Mouse (Mus musculus): ENCODE data around the gene Casp7. TPM values are rescaled to one million over a fixed set of nuclear protein-coding genes. Genes with fewer than 3 reads are reported as not detected.

Casp7 gene
- polyA plus RNA-seq, 1 experiment from 2014 or later: 23.5 TPM

- H3K4me1 ChIP-seq: no peaks in the 10 kb centered on the region
- no peaks in the 10 kb centered on the region for H3K36me3 ChIP-seq (replicated peaks)
- ATAC-seq (replicated peaks): no peak
- H3K4me2 ChIP-seq: no peak overlapping the region
- no peaks in the 10 kb centered on the region for H3K27me3 ChIP-seq (replicated peaks)
- no peak overlapping the region for H3K27ac ChIP-seq
- 92% methylated on average over 11 of the region's 11 CpGs for WGBS
- no peak overlapping the region for H3K9ac ChIP-seq
- H3K4me3 ChIP-seq: no peak overlapping the region
- no peaks in the 10 kb centered on the region for H3K9me3 ChIP-seq
These were observed 7.8 kb upstream of the Casp7 start for GRCm38 (mm10) chr19:56389176-56389575.

DNA sequence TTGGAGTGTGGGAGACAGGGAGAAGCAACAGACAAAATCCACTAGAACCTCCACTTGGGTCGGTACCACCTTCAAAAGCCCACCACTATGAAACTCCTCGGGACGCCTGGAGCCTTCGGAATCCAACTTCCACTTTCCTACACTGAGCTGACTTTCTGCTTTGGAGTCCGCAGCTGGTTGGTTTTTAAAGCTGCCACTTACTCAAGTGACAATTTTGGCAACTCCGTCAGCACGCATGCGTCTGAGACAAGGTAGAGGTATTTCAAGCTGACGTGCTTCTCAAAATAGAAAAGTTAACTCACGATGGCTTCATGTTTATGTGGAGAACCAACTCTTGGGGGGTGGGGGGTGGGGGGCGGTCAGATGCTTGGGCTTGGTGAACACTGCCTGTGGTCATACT lies 7.0 kb upstream of the Casp7 start, which contains the start of gene Nrap:
Gene Nrap, minus strand, starts transcription at position 159 of the 400 bp plus-strand sequence.
- WGBS: 90% methylated on average over 11 of the region's 11 CpGs
- ATAC-seq (replicated peaks): no peak
- H3K36me3 ChIP-seq (replicated peaks): no peaks in the 10 kb centered on the region
- no peaks in the 10 kb centered on the region for H3K9me3 ChIP-seq
- no peak within 1 kb of the TSS for H3K4me3 ChIP-seq
- no peak within 1 kb of the TSS for H3K4me2 ChIP-seq
- no peaks in the 10 kb centered on the region for H3K4me1 ChIP-seq
- 0 out of 2 replicates have a peak, but pooled peaks cover 4% of the 10 kb centered on the region for H3K27me3 ChIP-seq (replicated peaks)
- no peak within 1 kb of the TSS for H3K9ac ChIP-seq
- H3K27ac ChIP-seq: no peak within 1 kb of the TSS

GRCm38 (mm10) chr19:56391307-56392046 lies 5.5 kb upstream of the Casp7 start:
- Histone ChIP-seq H3K4me1 (peaks cover 5% of the 10 kb centered on the region), H3K36me3 (replicated peaks) (no peaks in the 10 kb centered on the region), H3K27ac (no peak overlapping the region), H3K27me3 (replicated peaks) (peaks cover 18% of the 10 kb centered on the region), H3K4me3 (no peak overlapping the region), H3K9ac (no peak overlapping the region), H3K9me3 (no peaks in the 10 kb centered on the region), H3K4me2 (no peak overlapping the region)
- no peak for ATAC-seq (replicated peaks)
- WGBS: 84% methylated on average over 6 of the region's 6 CpGs

DNA sequence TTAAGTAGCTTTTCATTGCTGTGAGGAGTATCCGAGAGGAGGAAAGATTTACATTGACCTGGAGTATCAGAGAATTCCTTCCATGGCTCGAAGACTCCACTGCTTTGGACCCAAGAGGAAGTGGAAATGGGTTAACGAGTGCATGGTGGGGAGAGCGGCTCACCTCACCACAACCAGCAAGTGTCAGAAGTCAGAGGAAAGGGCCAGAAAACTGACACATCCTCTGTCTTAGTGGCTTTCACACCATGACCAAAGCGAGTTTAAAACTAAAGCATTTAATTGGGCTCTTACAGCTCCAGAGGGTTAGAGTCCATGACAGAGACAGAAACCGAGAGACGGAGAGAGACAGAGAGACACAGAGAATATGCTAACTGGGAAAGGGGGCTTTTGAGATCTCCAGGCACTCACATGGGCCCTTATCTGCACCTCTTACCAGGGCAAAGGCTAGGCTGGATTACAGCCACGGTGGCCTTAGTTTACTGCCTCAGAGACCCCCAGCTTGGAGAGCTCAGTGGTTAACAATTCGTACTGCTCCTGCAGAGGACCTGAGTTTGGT lies 3.5 kb upstream of the Casp7 start:
- no peak overlapping the region for H3K4me3 ChIP-seq
- ATAC-seq (replicated peaks): no peak
- H3K4me1 ChIP-seq: peaks cover 17% of the 10 kb centered on the region
- no peak overlapping the region for H3K4me2 ChIP-seq
- no peaks in the 10 kb centered on the region for H3K9me3 ChIP-seq
- H3K36me3 ChIP-seq (replicated peaks): no peaks in the 10 kb centered on the region
- no peak overlapping the region for H3K27ac ChIP-seq
- H3K9ac ChIP-seq: no peak overlapping the region
- H3K27me3 ChIP-seq (replicated peaks): peaks cover 19% of the 10 kb centered on the region
- WGBS: 86% methylated on average over 9 of the region's 9 CpGs

GRCm38 (mm10) chr19:56395183-56395935 lies 1.6 kb upstream of the Casp7 start:
- no peak for ATAC-seq (replicated peaks)
- 89% methylated on average over 16 of the region's 16 CpGs for WGBS
- peaks cover 19% of the 10 kb centered on the region for H3K27me3 ChIP-seq (replicated peaks)

DNA sequence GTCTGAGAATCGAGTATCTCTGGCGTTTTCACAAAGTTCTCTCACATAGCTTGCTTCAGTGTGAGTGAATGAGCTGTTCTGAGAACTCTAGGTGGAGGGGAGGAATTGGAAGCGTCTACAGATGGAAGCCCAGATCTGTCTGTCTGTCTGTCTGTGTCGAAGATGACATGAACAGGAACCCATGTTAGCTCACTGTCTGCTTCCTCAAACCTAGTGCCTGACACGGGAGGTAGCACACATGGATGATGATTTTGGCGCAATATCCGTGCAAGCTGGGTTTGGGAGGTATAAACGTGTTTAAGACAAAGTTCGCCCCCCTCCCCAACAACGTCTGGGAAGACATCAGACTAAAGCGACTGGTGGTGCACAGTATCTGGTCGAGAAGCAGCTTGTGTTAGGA lies 702 bp upstream of the Casp7 start:
- Histone ChIP-seq H3K9me3 (no peaks in the 10 kb centered on the region), H3K4me3 (peak overlapping the region; percentile 81), H3K4me1 (peaks cover 17% of the 10 kb centered on the region), H3K27me3 (replicated peaks) (peaks cover 19% of the 10 kb centered on the region), H3K27ac (no peak overlapping the region), H3K4me2 (peak overlapping the region; percentile 99), H3K9ac (no peak overlapping the region; the same call in 1 of the 2 replicates), H3K36me3 (replicated peaks) (no peaks in the 10 kb centered on the region)
- 42% methylated on average over 12 of the region's 12 CpGs for WGBS
- no peak for ATAC-seq (replicated peaks)

More at GRCm38 (mm10) chr19:56395183-56395935, 1.6 kb upstream of the Casp7 start:
- Histone ChIP-seq H3K9me3 (no peaks in the 10 kb centered on the region), H3K4me2 (no peak overlapping the region), H3K4me3 (no peak overlapping the region), H3K36me3 (replicated peaks) (no peaks in the 10 kb centered on the region), H3K27ac (no peak overlapping the region), H3K9ac (no peak overlapping the region), H3K4me1 (peaks cover 17% of the 10 kb centered on the region)

DNA sequence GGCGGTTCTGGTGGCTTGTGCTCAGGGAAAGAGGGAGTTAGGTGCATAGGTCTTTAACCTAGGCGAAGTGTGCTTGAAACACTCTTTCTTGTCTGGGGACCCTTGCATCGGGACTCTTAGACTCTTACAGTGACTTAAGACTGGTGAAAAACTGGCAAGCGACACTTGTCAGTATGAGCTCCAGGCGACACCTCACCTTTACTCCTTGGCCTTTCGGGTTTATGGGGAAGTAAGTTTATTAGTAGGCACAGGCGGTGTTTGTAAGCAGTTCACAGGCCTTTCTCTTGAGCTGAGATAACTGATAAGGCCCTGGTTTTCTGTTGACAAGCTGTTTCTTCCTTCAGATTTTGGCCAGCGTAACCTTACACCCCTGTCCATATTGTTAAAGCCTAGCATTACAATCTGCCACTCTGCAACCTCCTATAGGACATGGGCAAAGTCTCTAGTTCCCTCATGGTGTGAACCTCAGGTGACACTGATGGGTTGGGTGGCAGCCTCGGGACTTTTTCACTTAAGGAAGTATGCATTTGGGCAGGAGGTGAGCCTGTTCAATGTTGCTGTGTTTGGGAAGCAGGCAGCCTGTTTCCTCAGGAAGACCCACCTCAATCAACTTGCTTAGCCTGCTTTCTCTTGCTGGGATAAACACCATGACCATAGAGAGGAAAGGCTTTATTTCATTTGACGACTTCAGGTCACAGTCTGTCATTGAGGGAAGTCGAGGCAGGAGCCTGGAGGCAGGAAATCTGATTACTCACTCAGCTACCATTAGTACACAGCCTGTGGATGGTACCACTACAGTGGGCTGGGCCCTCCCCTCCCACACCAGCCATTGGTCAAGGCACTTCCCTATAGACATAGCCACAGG lies 966 bp downstream of the Casp7 start:
- H3K9me3 ChIP-seq: no peaks in the 10 kb centered on the region
- H3K4me1 ChIP-seq: peaks cover 17% of the 10 kb centered on the region
- peak overlapping the region; percentile 81 for H3K4me3 ChIP-seq
- H3K27ac ChIP-seq: peak overlapping the region; percentile 68
- H3K9ac ChIP-seq: peak overlapping the region; percentile 64
- no peak for ATAC-seq (replicated peaks)
- H3K27me3 ChIP-seq (replicated peaks): peaks cover 19% of the 10 kb centered on the region
- H3K36me3 ChIP-seq (replicated peaks): no peaks in the 10 kb centered on the region
- H3K4me2 ChIP-seq: peak overlapping the region; percentile 99
- 71% methylated on average over 11 of the region's 11 CpGs for WGBS

DNA sequence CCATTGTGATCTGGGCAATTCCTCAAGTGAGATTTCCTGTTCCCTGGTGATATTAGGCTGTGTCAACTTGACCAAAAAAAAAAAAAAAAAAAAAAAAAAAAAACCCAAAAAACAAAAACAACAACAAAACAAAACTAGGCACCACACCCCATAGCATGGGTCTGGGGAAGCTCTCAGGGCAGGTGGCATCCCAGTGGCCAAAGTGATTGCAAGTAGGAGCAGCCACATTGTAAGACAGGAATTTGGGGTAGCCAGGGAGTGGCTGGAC lies 1.5 kb downstream of the Casp7 start:
- Histone ChIP-seq H3K4me3 (no peak overlapping the region), H3K4me2 (no peak overlapping the region), H3K4me1 (peaks cover 17% of the 10 kb centered on the region), H3K9ac (no peak overlapping the region), H3K36me3 (replicated peaks) (no peaks in the 10 kb centered on the region), H3K27me3 (replicated peaks) (peaks cover 19% of the 10 kb centered on the region), H3K9me3 (no peaks in the 10 kb centered on the region), H3K27ac (no peak overlapping the region)
- ATAC-seq (replicated peaks): no peak

DNA sequence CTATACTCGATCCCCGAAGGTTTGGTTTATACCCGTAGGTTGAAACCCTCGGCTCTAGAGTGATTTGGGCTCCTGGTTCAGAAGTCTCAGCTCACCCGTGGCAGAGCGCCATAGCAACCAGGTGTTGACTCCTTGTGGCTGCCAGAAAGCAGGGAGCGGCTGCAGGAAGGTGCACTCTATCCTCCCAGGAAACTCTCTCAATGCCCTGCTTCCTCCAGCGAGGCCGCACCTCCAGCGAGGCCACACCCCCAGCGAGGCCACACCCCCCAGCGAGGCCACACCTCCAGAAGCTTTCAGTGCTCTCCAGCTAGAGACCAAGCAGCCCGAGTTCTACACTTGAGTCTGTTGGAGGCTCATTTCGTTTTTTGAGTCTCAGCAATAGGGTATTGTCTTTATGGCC lies 3.3 kb downstream of the Casp7 start:
- no peak for ATAC-seq (replicated peaks)
- H3K9ac ChIP-seq: no peak overlapping the region
- WGBS: 56% methylated on average over 14 of the region's 14 CpGs
- H3K4me3 ChIP-seq: no peak overlapping the region
- no peaks in the 10 kb centered on the region for H3K9me3 ChIP-seq
- H3K27me3 ChIP-seq (replicated peaks): peaks cover 12% of the 10 kb centered on the region
- H3K4me2 ChIP-seq: no peak overlapping the region
- H3K4me1 ChIP-seq: peaks cover 17% of the 10 kb centered on the region
- no peaks in the 10 kb centered on the region for H3K36me3 ChIP-seq (replicated peaks)
- no peak overlapping the region for H3K27ac ChIP-seq

DNA sequence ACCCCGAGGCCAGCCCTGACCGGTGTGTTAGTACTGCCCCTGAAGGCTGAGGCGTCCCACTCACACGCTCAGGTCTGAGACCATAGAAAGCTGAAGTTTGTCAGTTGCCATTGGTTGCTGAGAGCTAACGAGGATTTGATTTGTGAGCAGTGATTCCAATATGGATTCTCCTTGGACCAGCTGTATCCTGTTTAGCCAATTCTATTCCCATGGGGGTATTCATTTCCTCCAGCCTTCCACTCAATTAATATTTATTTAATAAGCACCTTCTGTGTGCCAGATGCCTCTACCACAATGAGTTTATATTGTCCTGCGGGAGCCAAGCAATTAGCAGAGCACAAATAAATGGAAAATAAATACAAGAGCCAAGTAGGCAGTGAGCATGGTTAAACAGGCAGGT lies 4.9 kb downstream of the Casp7 start:
- Histone ChIP-seq H3K27ac (no peak overlapping the region), H3K9ac (no peak overlapping the region), H3K4me2 (no peak overlapping the region), H3K4me3 (no peak overlapping the region), H3K27me3 (replicated peaks) (no peaks in the 10 kb centered on the region), H3K4me1 (peaks cover 8% of the 10 kb centered on the region; the same call in 1 of the 2 replicates), H3K36me3 (replicated peaks) (no peaks in the 10 kb centered on the region), H3K9me3 (no peaks in the 10 kb centered on the region)
- no peak for ATAC-seq (replicated peaks)
- WGBS: 72% methylated on average over 6 of the region's 6 CpGs

GRCm38 (mm10) chr19:56405824-56406223 lies 8.9 kb downstream of the Casp7 start:
- ATAC-seq (replicated peaks): no peak
- no peaks in the 10 kb centered on the region for H3K36me3 ChIP-seq (replicated peaks)

GRCm38 (mm10) chr19:56406581-56406980 lies 9.7 kb downstream of the Casp7 start:
- Histone ChIP-seq H3K4me3 (no peak overlapping the region), H3K9ac (no peak overlapping the region), H3K4me1 (no peaks in the 10 kb centered on the region), H3K27me3 (replicated peaks) (no peaks in the 10 kb centered on the region), H3K9me3 (no peaks in the 10 kb centered on the region), H3K4me2 (no peak overlapping the region), H3K27ac (no peak overlapping the region), H3K36me3 (replicated peaks) (no peaks in the 10 kb centered on the region)
- WGBS: 95% methylated on average over 7 of the region's 7 CpGs
- ATAC-seq (replicated peaks): no peak

More at GRCm38 (mm10) chr19:56405824-56406223, 8.9 kb downstream of the Casp7 start:
- Histone ChIP-seq H3K4me2 (no peak overlapping the region), H3K27me3 (replicated peaks) (no peaks in the 10 kb centered on the region), H3K9me3 (no peaks in the 10 kb centered on the region), H3K4me3 (no peak overlapping the region), H3K27ac (no peak overlapping the region), H3K9ac (no peak overlapping the region), H3K4me1 (no peaks in the 10 kb centered on the region)
- 96% methylated on average over 4 of the region's 4 CpGs for WGBS
